Mouse (Mus musculus) forebrain, embryonic 14.5 days (tissue): ENCODE data around the gene Cfap61. TPM values are rescaled to one million over a fixed set of nuclear protein-coding genes. Genes with fewer than 3 reads are reported as not detected.

Source experiments
- ATAC-seq: fragments of 200-750 bp; cut with Nextera tagmentation; 2 replicates; pipeline ENCODE4 v1.8.0; 2017; ENCODE audit warnings: mild to moderate bottlenecking, moderate library complexity
- DNase-seq: peaks from one replicate; pipeline ENCODE4 v3.0.0-alpha.2; 2015; ENCODE audit warnings: low spot score
- H3K27ac ChIP-seq: fragments of 300-500 bp; sonication (generic); 2 replicates; pipeline ENCODE4 v1.5.1; 2014; ENCODE audit warnings: low read depth, mild to moderate bottlenecking, control low read depth, low read length, moderate library complexity
- H3K27me3 ChIP-seq: fragments of 300-500 bp; sonication (generic); replicated peaks from 2 replicates; pipeline ENCODE4 v1.6.1; 2014; ENCODE audit warnings: low read length, control low read depth, mixed read lengths; ENCODE audit not compliant: control insufficient read depth, insufficient read depth
- H3K36me3 ChIP-seq: fragments of 300-500 bp; sonication (generic); 2 replicates; pipeline ENCODE4 v1.6.1; 2014; ENCODE audit warnings: low read length, control low read depth; ENCODE audit not compliant: control insufficient read depth, insufficient read depth
- H3K4me1 ChIP-seq: fragments of 300-500 bp; sonication (generic); 2 replicates; pipeline ENCODE4 v1.6.1; 2014; ENCODE audit warnings: antibody characterized with exemption, low read length, control low read depth; ENCODE audit not compliant: control insufficient read depth, insufficient read depth
- H3K4me2 ChIP-seq: fragments of 300-500 bp; sonication (generic); 2 replicates; pipeline ENCODE4 v1.6.1; 2014; ENCODE audit warnings: mild to moderate bottlenecking, control low read depth, low read length
- H3K4me3 ChIP-seq: fragments of 300-500 bp; sonication (generic); 2 replicates; pipeline ENCODE4 v1.5.1; 2014; ENCODE audit warnings: low read depth, low read length, control low read depth
- H3K9ac ChIP-seq: fragments of 300-500 bp; sonication (generic); 2 replicates; pipeline ENCODE4 v1.6.1; 2014; ENCODE audit warnings: mild to moderate bottlenecking, low read length, control low read depth, moderate library complexity
- H3K9me3 ChIP-seq: fragments of 300-500 bp; sonication (generic); replicated peaks from 2 replicates; pipeline ENCODE4 v1.6.1; 2016; ENCODE audit warnings: low read length, control low read depth, mixed read lengths; ENCODE audit not compliant: control insufficient read depth
- WGBS: fragments of 180-500 bp; shearing (Covaris S2); extraction: QIAGEN DNeasy Blood & Tissue Kit; methylation state at CpG from one replicate; pipeline ENCODE4 v1.1.7; 2014; 5-methylcytosine and 5-hydroxymethylcytosine counted together
- polyA plus RNA-seq: library from polyadenylated mRNA; unstranded; fragments of >200 nt; fragmentation: Nextera tagmentation; extraction: Ambion mirVana; gene quantifications from 2 replicates; pipeline ENCODE4 v1.2.1, GENCODE M21; 2014

Cfap61 gene
- polyA plus RNA-seq, 1 experiment from 2014 or later, result 2.5 TPM

DNA sequence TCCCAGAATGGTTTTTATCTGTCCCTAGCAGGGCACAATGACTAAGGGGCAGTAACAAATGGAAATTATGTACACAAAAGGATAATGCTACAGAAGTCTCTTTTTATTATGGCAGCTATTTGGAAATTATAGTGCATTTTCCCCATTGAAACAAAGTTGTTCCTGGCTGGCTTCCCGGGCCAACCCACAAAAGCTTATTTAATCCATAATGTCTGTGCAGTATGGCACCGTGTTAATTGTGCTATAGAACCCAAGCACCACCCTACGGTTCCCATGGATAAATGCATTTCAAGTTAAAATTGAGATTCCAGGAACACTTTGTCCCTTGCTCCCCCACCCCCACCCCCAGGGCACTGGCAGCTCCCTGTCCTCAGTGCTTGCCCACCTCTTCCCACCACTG is 9.7 kb downstream of the Cfap61 start:
- WGBS, result 38% methylated on average over 3 of the region's 3 CpGs
- Histone ChIP-seq H3K4me3 (no peak overlapping the region), H3K4me2 (no peak overlapping the region), H3K27ac (no peak overlapping the region), H3K4me1 (no peaks in the 10 kb centered on the region), H3K9me3 (no peaks in the 10 kb centered on the region), H3K9ac (no peak overlapping the region), H3K27me3 (no peaks in the 10 kb centered on the region), H3K36me3 (no peaks in the 10 kb centered on the region)
- no peak for ATAC-seq
- DNase-seq, result peak; percentile 17

DNA sequence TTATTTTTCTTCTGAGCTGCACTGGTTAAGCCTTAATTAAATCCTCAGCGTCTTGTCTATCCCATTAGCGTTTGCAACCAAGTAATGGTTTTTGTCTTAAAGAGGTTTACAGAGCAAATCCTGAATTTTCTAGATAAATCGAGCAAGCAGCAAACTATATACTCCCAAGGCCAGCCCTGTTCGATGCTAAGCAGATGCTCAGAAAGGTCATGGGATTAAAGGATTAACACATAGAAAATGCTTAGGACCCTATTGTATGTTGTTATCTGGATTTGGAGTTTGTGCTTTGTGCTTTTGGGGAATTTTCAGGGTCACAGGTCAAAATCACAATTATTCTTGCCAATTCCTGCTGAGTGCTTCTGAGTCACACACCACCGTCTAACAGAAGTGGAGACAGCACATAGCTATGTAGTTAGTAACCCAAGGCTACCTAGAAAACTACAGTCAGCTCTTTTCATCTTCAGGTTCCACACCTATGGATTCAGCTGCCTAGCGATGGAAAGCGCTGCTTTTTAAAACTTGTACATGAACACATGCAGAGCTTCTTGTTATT is 13.9 kb downstream of the Cfap61 start:
- Histone ChIP-seq H3K4me2 (no peak overlapping the region), H3K27ac (no peak overlapping the region), H3K4me1 (peaks cover 3% of the 10 kb centered on the region; the same call in 1 of the 2 replicates), H3K4me3 (no peak overlapping the region), H3K9ac (no peak overlapping the region), H3K27me3 (0 out of 2 replicates have a peak, but pooled peaks cover 6% of the 10 kb centered on the region), H3K36me3 (no peaks in the 10 kb centered on the region), H3K9me3 (no peaks in the 10 kb centered on the region)
- DNase-seq, result no peak
- no peak for ATAC-seq
- 52% methylated on average over 7 of the region's 7 CpGs for WGBS

DNA sequence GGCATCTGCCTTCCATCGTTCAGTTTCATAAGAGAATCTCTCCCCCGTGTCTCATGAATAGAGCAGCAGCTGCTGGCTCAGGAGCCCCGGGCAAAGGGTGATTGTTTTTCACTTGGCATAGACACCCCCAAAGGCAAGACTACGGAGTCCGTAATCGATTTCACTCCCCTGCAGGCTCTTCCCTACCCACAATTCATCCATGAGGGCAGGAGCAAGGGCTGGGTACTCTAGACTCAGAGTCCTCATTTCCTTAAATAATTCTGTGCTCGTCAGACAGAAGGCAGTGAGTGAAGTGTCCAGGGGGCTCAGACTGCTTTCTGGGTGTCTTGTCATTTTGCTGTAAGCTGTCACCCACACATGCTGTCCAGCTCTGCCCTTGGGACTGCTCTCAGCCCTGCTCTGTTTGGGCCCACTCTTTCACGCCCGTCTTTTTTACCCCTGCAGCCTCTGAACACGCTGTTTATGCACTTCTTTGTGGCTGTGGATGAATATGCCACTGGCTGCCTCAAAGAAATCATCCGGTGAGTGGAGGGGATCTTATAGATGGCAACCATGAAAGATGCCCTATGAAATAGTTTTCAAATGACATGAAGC is 15.0 kb downstream of the Cfap61 start:
- H3K27ac ChIP-seq, result no peak overlapping the region
- H3K4me2 ChIP-seq, result no peak overlapping the region

GRCm38 (mm10) chr2:145950239-145950638 is 15.7 kb downstream of the Cfap61 start:
- peaks cover 3% of the 10 kb centered on the region; the same call in 1 of the 2 replicates for H3K4me1 ChIP-seq
- no peaks in the 10 kb centered on the region for H3K36me3 ChIP-seq
- 56% methylated on average over 10 of the region's 10 CpGs for whole genome bisulfite sequencing
- H3K27me3 ChIP-seq, result 0 out of 2 replicates have a peak, but pooled peaks cover 6% of the 10 kb centered on the region
- no peak overlapping the region for H3K4me2 ChIP-seq
- DNase-seq, result no peak
- no peak for ATAC-seq
- no peak overlapping the region for H3K4me3 ChIP-seq
- no peaks in the 10 kb centered on the region for H3K9me3 ChIP-seq
- no peak overlapping the region for H3K27ac ChIP-seq
- H3K9ac ChIP-seq, result no peak overlapping the region

More for the DNA sequence above, 15.0 kb downstream of the Cfap61 start:
- ATAC-seq (peak; percentile 23; the same call in 1 of the 2 replicates), DNase-seq (no peak)
- Histone ChIP-seq H3K9me3 (no peaks in the 10 kb centered on the region), H3K9ac (no peak overlapping the region), H3K4me1 (peaks cover 3% of the 10 kb centered on the region; the same call in 1 of the 2 replicates), H3K27me3 (0 out of 2 replicates have a peak, but pooled peaks cover 6% of the 10 kb centered on the region), H3K4me3 (no peak overlapping the region), H3K36me3 (no peaks in the 10 kb centered on the region)
- 29% methylated on average over 11 of the region's 11 CpGs for WGBS

GRCm38 (mm10) chr2:145952726-145953125 is 18.1 kb downstream of the Cfap61 start:
- 0 out of 2 replicates have a peak, but pooled peaks cover 6% of the 10 kb centered on the region for H3K27me3 ChIP-seq
- DNase-seq (no peak), ATAC-seq (no peak)
- H3K36me3 ChIP-seq, result no peaks in the 10 kb centered on the region
- no peak overlapping the region for H3K4me2 ChIP-seq
- no peaks in the 10 kb centered on the region for H3K9me3 ChIP-seq
- H3K9ac ChIP-seq, result no peak overlapping the region
- H3K4me1 ChIP-seq, result peaks cover 3% of the 10 kb centered on the region
- 92% methylated on average over 5 of the region's 5 CpGs for WGBS
- no peak overlapping the region for H3K4me3 ChIP-seq
- no peak overlapping the region for H3K27ac ChIP-seq

DNA sequence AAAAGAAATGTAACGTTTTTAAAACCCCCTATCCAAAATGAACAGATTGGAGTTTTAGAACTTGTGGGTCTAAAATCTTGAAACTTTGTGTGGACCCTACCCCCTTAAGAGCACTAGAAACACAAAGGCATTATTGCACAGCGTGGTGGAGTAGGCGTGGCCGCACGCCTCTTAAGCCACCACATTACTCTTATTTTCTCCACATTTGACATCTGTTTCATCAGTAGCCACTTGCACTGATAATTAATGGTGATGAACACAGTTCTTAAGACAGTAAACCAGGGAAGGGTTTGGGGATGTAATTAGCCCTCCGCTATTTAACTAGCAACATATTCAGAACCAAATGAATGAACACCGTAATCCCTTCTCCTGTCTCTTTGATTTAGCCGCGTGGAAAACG is 21.3 kb downstream of the Cfap61 start:
- H3K27me3 ChIP-seq, result 0 out of 2 replicates have a peak, but pooled peaks cover 2% of the 10 kb centered on the region
- H3K9ac ChIP-seq, result no peak overlapping the region
- H3K4me3 ChIP-seq, result no peak overlapping the region
- H3K36me3 ChIP-seq, result no peaks in the 10 kb centered on the region
- ATAC-seq (peak; percentile 24; the same call in 1 of the 2 replicates), DNase-seq (peak; percentile 43)
- no peaks in the 10 kb centered on the region for H3K9me3 ChIP-seq
- no peak overlapping the region for H3K27ac ChIP-seq
- no peak overlapping the region for H3K4me2 ChIP-seq
- peaks cover 7% of the 10 kb centered on the region for H3K4me1 ChIP-seq
- WGBS, result 13% methylated on average over 10 of the region's 10 CpGs

GRCm38 (mm10) chr2:145956318-145956717 is 21.7 kb downstream of the Cfap61 start:
- Histone ChIP-seq H3K36me3 (no peaks in the 10 kb centered on the region), H3K27ac (no peak overlapping the region), H3K9me3 (no peaks in the 10 kb centered on the region), H3K4me1 (peaks cover 7% of the 10 kb centered on the region), H3K27me3 (no peaks in the 10 kb centered on the region), H3K9ac (no peak overlapping the region), H3K4me3 (no peak overlapping the region), H3K4me2 (no peak overlapping the region)
- no peak for ATAC-seq
- no peak for DNase-seq
- WGBS, result 8% methylated on average over 5 of the region's 5 CpGs

DNA sequence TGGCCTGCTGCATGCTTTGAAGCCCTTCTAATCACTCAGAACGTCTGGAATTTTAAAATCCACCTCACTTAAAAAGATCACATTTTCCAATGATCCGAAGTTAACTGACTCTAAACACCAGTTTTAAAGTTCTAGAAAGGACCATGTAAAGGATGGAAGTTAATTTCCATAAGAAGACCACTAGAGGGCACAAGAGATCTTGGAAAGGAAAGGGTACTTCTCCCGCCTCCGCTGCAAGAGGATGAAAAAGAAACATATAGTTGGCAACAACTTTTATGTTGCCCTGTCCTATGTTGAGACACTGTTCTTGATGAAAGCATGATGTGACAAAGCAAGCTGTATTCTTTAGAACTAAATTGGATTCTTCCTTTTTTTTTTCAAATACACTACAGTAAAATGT is 22.9 kb downstream of the Cfap61 start:
- Histone ChIP-seq H3K4me2 (no peak overlapping the region), H3K27ac (no peak overlapping the region), H3K9ac (no peak overlapping the region), H3K4me3 (no peak overlapping the region), H3K9me3 (no peaks in the 10 kb centered on the region), H3K36me3 (no peaks in the 10 kb centered on the region), H3K27me3 (no peaks in the 10 kb centered on the region), H3K4me1 (peaks cover 7% of the 10 kb centered on the region)
- ATAC-seq, result peak; percentile 66
- DNase-seq, result peak; percentile 88
- WGBS, result 9% methylated on average over 4 of the region's 4 CpGs

- WGBS, result 78% methylated on average over 6 of the region's 6 CpGs
- H3K27ac ChIP-seq, result no peak overlapping the region
- ATAC-seq, result no peak
Measured at GRCm38 (mm10) chr2:145958097-145958496, 23.5 kb downstream of the Cfap61 start.

More at GRCm38 (mm10) chr2:145958097-145958496, 23.5 kb downstream of the Cfap61 start:
- Histone ChIP-seq H3K9me3 (no peaks in the 10 kb centered on the region), H3K36me3 (no peaks in the 10 kb centered on the region), H3K4me3 (no peak overlapping the region), H3K27me3 (no peaks in the 10 kb centered on the region), H3K9ac (no peak overlapping the region), H3K4me2 (no peak overlapping the region), H3K4me1 (peaks cover 7% of the 10 kb centered on the region)
- DNase-seq, result no peak
